Mouse (Mus musculus): ENCODE measurements around the gene Gm11096.

DNA sequence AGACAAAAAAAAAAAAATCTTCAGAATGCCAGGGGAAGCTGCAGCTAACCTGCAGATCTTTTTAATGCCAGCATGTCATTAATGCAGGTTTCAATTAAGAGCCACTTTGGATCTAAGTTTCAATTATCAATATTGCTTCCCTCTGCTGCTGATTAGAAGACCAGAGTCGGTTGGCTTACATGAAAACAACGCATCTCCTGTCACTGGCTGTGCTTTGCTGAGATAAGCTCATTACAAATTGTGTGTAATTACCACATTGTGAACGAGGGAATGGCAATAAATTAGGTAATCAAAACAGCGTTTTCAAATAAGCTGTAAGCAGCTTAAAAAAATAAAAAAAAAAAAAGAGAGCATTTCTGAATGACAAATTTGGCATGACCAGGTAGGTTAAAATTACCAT, 38.2 kb downstream of the Gm11096 start:
- TF ChIP-seq POLR2A (IDR thresholded peaks at IDR 0.05; ENCODE audit: low read depth, low read length) (no peak), CTCF (conservative IDR thresholded peaks at IDR 0.05; ENCODE audit: insufficient read depth, insufficient read length, low read depth, low read length) (no peak)
